Mouse (Mus musculus) adrenal gland, adult 2 months (tissue): ENCODE measurements around the gene Sptbn4. TPM values are rescaled to one million over a fixed set of nuclear protein-coding genes. Genes with fewer than 3 reads are reported as not detected.

Experiments
- DNase-seq: peaks from one replicate; pipeline ENCODE4 v3.0.0; 2021
- polyA plus RNA-seq: library from polyadenylated mRNA; depleted of rRNA; stranded (reverse); fragments of >200 nt; gene quantifications from 2 replicates; pipeline ENCODE4 v1.2.3, GENCODE M21; 2012
- total RNA-seq, 2 experiments: library from RNA; stranded (reverse); gene quantifications; 2 replicates each; pipeline ENCODE4 v1.2.3; 2021

Gene Sptbn4
- total and polyA plus RNA-seq, 3 experiments, result 0.84 to 1.9 (median 1.5) TPM

- no peak for DNase-seq
These were observed 13.7 kb downstream of the Sptbn4 start for GRCm38 (mm10) chr7:27433794-27434193.

GRCm38 (mm10) chr7:27433349-27433748 is 14.1 kb downstream of the Sptbn4 start:
- no peak for DNase-seq

GRCm38 (mm10) chr7:27429135-27429534 is 18.4 kb downstream of the Sptbn4 start:
- no peak for DNase-seq

GRCm38 (mm10) chr7:27428002-27428401 is 19.5 kb downstream of the Sptbn4 start:
- DNase-seq, result no peak

GRCm38 (mm10) chr7:27427387-27427786 is 20.1 kb downstream of the Sptbn4 start:
- DNase-seq, result no peak

GRCm38 (mm10) chr7:27423556-27424326 is 23.7 kb downstream of the Sptbn4 start:
- DNase-seq, result no peak

- DNase-seq, result no peak
These were observed 28.4 kb downstream of the Sptbn4 start for GRCm38 (mm10) chr7:27419101-27419500.

GRCm38 (mm10) chr7:27417151-27417550 is 30.3 kb downstream of the Sptbn4 start:
- DNase-seq, result no peak

GRCm38 (mm10) chr7:27408379-27409176 is 38.9 kb downstream of the Sptbn4 start:
- peak; percentile 86 for DNase-seq

GRCm38 (mm10) chr7:27407816-27408215 is 39.7 kb downstream of the Sptbn4 start:
- no peak for DNase-seq

- DNase-seq, result no peak
These were observed 41.0 kb downstream of the Sptbn4 start for GRCm38 (mm10) chr7:27406481-27406880.

GRCm38 (mm10) chr7:27404203-27404942 is 43.1 kb downstream of the Sptbn4 start:
- no peak for DNase-seq

GRCm38 (mm10) chr7:27402675-27403074 is 44.8 kb downstream of the Sptbn4 start:
- peak; percentile 69 for DNase-seq

GRCm38 (mm10) chr7:27400545-27400944 is 46.9 kb downstream of the Sptbn4 start:
- DNase-seq, result no peak

GRCm38 (mm10) chr7:27397048-27397949 is 50.2 kb downstream of the Sptbn4 start:
- DNase-seq, result no peak

- DNase-seq, result no peak
These were observed 51.1 kb downstream of the Sptbn4 start for GRCm38 (mm10) chr7:27396184-27397047.

- no peak for DNase-seq
These were observed 51.8 kb downstream of the Sptbn4 start for GRCm38 (mm10) chr7:27395521-27396183.

GRCm38 (mm10) chr7:27391416-27391815 is 56.1 kb downstream of the Sptbn4 start:
- no peak for DNase-seq

GRCm38 (mm10) chr7:27389213-27389612 is 58.3 kb downstream of the Sptbn4 start:
- no peak for DNase-seq

GRCm38 (mm10) chr7:27384731-27385130 is 62.8 kb downstream of the Sptbn4 start:
- no peak for DNase-seq
